Mouse (Mus musculus) forebrain, embryonic 12.5 days (tissue): ENCODE results near the gene Ecel1. TPM values are rescaled to one million over a fixed set of nuclear protein-coding genes. Genes with fewer than 3 reads are reported as not detected.
A peak's percentile ranks its signal among the peaks of the same experiment; 100 is the strongest.

Source experiments
- ATAC-seq: fragments of 200-750 bp; cut with Nextera tagmentation; 2 replicates; pipeline ENCODE4 v1.8.0; 2017; ENCODE audit warnings: moderate TSS enrichment; ENCODE audit not compliant: low FRiP score
- H3K27ac ChIP-seq: fragments of 300-500 bp; sonication (generic); 2 replicates; pipeline ENCODE4 v1.5.1; 2016; ENCODE audit warnings: mild to moderate bottlenecking
- H3K27me3 ChIP-seq: fragments of 300-500 bp; sonication (generic); 2 replicates; pipeline ENCODE4 v1.6.1; 2016; ENCODE audit warnings: mild to moderate bottlenecking
- H3K36me3 ChIP-seq: fragments of 300-500 bp; sonication (generic); replicated peaks from 2 replicates; pipeline ENCODE4 v1.6.1; 2016; ENCODE audit warnings: mild to moderate bottlenecking
- H3K4me1 ChIP-seq: fragments of 300-500 bp; sonication (generic); 2 replicates; pipeline ENCODE4 v1.6.1; 2016
- H3K4me2 ChIP-seq: fragments of 300-500 bp; sonication (generic); 2 replicates; pipeline ENCODE4 v1.6.1; 2016; ENCODE audit warnings: mild to moderate bottlenecking, moderate library complexity
- H3K4me3 ChIP-seq: fragments of 300-500 bp; sonication (generic); replicated peaks from 2 replicates; pipeline ENCODE4 v1.5.1; 2016; ENCODE audit warnings: mild to moderate bottlenecking
- H3K9ac ChIP-seq: fragments of 300-500 bp; sonication (generic); 2 replicates; pipeline ENCODE4 v1.6.1; 2016; ENCODE audit warnings: mild to moderate bottlenecking
- H3K9me3 ChIP-seq: fragments of 300-500 bp; sonication (generic); 2 replicates; pipeline ENCODE4 v1.6.1; 2016
- WGBS: fragments of 180-500 bp; shearing (Covaris S2); methylation state at CpG from one replicate; pipeline ENCODE4 v1.1.7; 2016; 5-methylcytosine and 5-hydroxymethylcytosine counted together
- polyA plus RNA-seq: library from polyadenylated mRNA; unstranded; fragments of >200 nt; fragmentation: Nextera tagmentation; extraction: Ambion mirVana; gene quantifications from 2 replicates; pipeline ENCODE4 v1.2.1, GENCODE M21; 2016

Gene Ecel1
- polyA plus RNA-seq, 1 experiment from 2014 or later: 18.3 TPM

GRCm38 (mm10) chr1:87127206-87128030 lies 28.9 kb downstream of the Ecel1 start:
- H3K27me3 ChIP-seq: peaks cover 45% of the 10 kb centered on the region
- ATAC-seq: no peak
- H3K4me2 ChIP-seq: peak overlapping the region; percentile 38
- H3K9ac ChIP-seq: no peak overlapping the region
- 7% methylated on average over 43 of the region's 43 CpGs for WGBS
- H3K4me3 ChIP-seq: peak overlapping the region; percentile 13
- H3K4me1 ChIP-seq: peaks cover 10% of the 10 kb centered on the region; the same call in 1 of the 2 replicates
- no peaks in the 10 kb centered on the region for H3K9me3 ChIP-seq
- no peaks in the 10 kb centered on the region for H3K36me3 ChIP-seq
- no peak overlapping the region for H3K27ac ChIP-seq

GRCm38 (mm10) chr1:87124673-87125072 lies 31.6 kb downstream of the Ecel1 start, which contains the start of gene Akp3:
Gene Akp3, plus strand, starts transcription at chr1:87124973.
- H3K27ac ChIP-seq: no peak within 1 kb of the TSS
- no peaks in the 10 kb centered on the region for H3K9me3 ChIP-seq
- peaks cover 45% of the 10 kb centered on the region for H3K27me3 ChIP-seq
- no peaks in the 10 kb centered on the region for H3K36me3 ChIP-seq
- ATAC-seq: no peak
- no peak within 1 kb of the TSS for H3K9ac ChIP-seq
- no peak within 1 kb of the TSS for H3K4me2 ChIP-seq
- H3K4me3 ChIP-seq: no peak within 1 kb of the TSS
- WGBS: 72% methylated on average over 6 of the region's 6 CpGs
- H3K4me1 ChIP-seq: peaks cover 10% of the 10 kb centered on the region; the same call in 1 of the 2 replicates

- H3K4me1 ChIP-seq: no peaks in the 10 kb centered on the region
- no peaks in the 10 kb centered on the region for H3K36me3 ChIP-seq
- no peak overlapping the region for H3K9ac ChIP-seq
- H3K4me2 ChIP-seq: no peak overlapping the region
- no peak for ATAC-seq
- no peak overlapping the region for H3K4me3 ChIP-seq
- WGBS: 76% methylated on average over 1 of the region's 1 CpGs
- no peaks in the 10 kb centered on the region for H3K9me3 ChIP-seq
- H3K27me3 ChIP-seq: no peaks in the 10 kb centered on the region
- H3K27ac ChIP-seq: no peak overlapping the region
These were observed 41.5 kb downstream of the Ecel1 start for GRCm38 (mm10) chr1:87114784-87115183.

GRCm38 (mm10) chr1:87111719-87112354 lies 44.5 kb downstream of the Ecel1 start:
- no peak overlapping the region for H3K9ac ChIP-seq
- no peak for ATAC-seq
- H3K27ac ChIP-seq: no peak overlapping the region
- no peaks in the 10 kb centered on the region for H3K9me3 ChIP-seq
- no peaks in the 10 kb centered on the region for H3K27me3 ChIP-seq
- WGBS: 41% methylated on average over 9 of the region's 9 CpGs
- no peaks in the 10 kb centered on the region for H3K4me1 ChIP-seq
- no peaks in the 10 kb centered on the region for H3K36me3 ChIP-seq
- no peak overlapping the region for H3K4me2 ChIP-seq
- H3K4me3 ChIP-seq: no peak overlapping the region

- Histone ChIP-seq H3K4me3 (no peak overlapping the region), H3K27ac (no peak overlapping the region), H3K36me3 (no peaks in the 10 kb centered on the region), H3K9ac (no peak overlapping the region), H3K4me2 (no peak overlapping the region), H3K4me1 (no peaks in the 10 kb centered on the region), H3K9me3 (no peaks in the 10 kb centered on the region), H3K27me3 (no peaks in the 10 kb centered on the region)
- no peak for ATAC-seq
- 93% methylated on average over 4 of the region's 4 CpGs for WGBS
These were observed 47.8 kb downstream of the Ecel1 start for GRCm38 (mm10) chr1:87108564-87108963.

- Histone ChIP-seq H3K9ac (no peak overlapping the region), H3K4me1 (no peaks in the 10 kb centered on the region), H3K27ac (no peak overlapping the region), H3K36me3 (no peaks in the 10 kb centered on the region), H3K4me2 (no peak overlapping the region), H3K9me3 (no peaks in the 10 kb centered on the region), H3K4me3 (no peak overlapping the region), H3K27me3 (no peaks in the 10 kb centered on the region)
- no peak for ATAC-seq
- 76% methylated on average over 8 of the region's 8 CpGs for WGBS
These were observed 49.8 kb downstream of the Ecel1 start for GRCm38 (mm10) chr1:87106536-87106935.

GRCm38 (mm10) chr1:87103936-87104335 lies 52.4 kb downstream of the Ecel1 start:
- no peak overlapping the region for H3K27ac ChIP-seq
- no peaks in the 10 kb centered on the region for H3K36me3 ChIP-seq
- H3K4me2 ChIP-seq: no peak overlapping the region
- WGBS: 82% methylated on average over 1 of the region's 1 CpGs
- H3K4me1 ChIP-seq: no peaks in the 10 kb centered on the region
- H3K27me3 ChIP-seq: peaks cover 14% of the 10 kb centered on the region
- no peak overlapping the region for H3K9ac ChIP-seq
- H3K9me3 ChIP-seq: no peaks in the 10 kb centered on the region
- ATAC-seq: no peak
- no peak overlapping the region for H3K4me3 ChIP-seq

- no peak overlapping the region for H3K4me3 ChIP-seq
- peaks cover 5% of the 10 kb centered on the region for H3K4me1 ChIP-seq
- H3K27ac ChIP-seq: no peak overlapping the region
- H3K9ac ChIP-seq: no peak overlapping the region
- 84% methylated on average over 3 of the region's 3 CpGs for WGBS
- H3K36me3 ChIP-seq: no peaks in the 10 kb centered on the region
- ATAC-seq: no peak
- no peaks in the 10 kb centered on the region for H3K9me3 ChIP-seq
- H3K27me3 ChIP-seq: peaks cover 23% of the 10 kb centered on the region
- no peak overlapping the region for H3K4me2 ChIP-seq
These were observed 54.2 kb downstream of the Ecel1 start for GRCm38 (mm10) chr1:87102114-87102513.

GRCm38 (mm10) chr1:87101411-87101810 lies 54.9 kb downstream of the Ecel1 start, which contains the start of gene Alpi:
Gene Alpi, minus strand, starts transcription at chr1:87101606.
- H3K4me3 ChIP-seq: no peak within 1 kb of the TSS
- 89% methylated on average over 1 of the region's 1 CpGs for WGBS
- peaks cover 5% of the 10 kb centered on the region for H3K4me1 ChIP-seq
- no peak within 1 kb of the TSS for H3K9ac ChIP-seq
- H3K9me3 ChIP-seq: no peaks in the 10 kb centered on the region
- H3K27ac ChIP-seq: no peak within 1 kb of the TSS
- ATAC-seq: no peak
- no peaks in the 10 kb centered on the region for H3K36me3 ChIP-seq
- H3K4me2 ChIP-seq: no peak within 1 kb of the TSS
- peaks cover 28% of the 10 kb centered on the region for H3K27me3 ChIP-seq

- no peaks in the 10 kb centered on the region for H3K36me3 ChIP-seq
- peaks cover 5% of the 10 kb centered on the region for H3K4me1 ChIP-seq
- peaks cover 28% of the 10 kb centered on the region for H3K27me3 ChIP-seq
- no peak overlapping the region for H3K4me3 ChIP-seq
- no peaks in the 10 kb centered on the region for H3K9me3 ChIP-seq
- peak; percentile 84 for ATAC-seq
- H3K27ac ChIP-seq: no peak overlapping the region
- H3K9ac ChIP-seq: no peak overlapping the region
- WGBS: 12% methylated on average over 30 of the region's 30 CpGs
- H3K4me2 ChIP-seq: peak overlapping the region; percentile 39
These were observed 57.9 kb downstream of the Ecel1 start for GRCm38 (mm10) chr1:87098358-87098975.
